Mouse (Mus musculus) left cerebral cortex, postnatal 4 days (tissue): ENCODE results near the gene Tyro3. TPM values are rescaled to one million over a fixed set of nuclear protein-coding genes. Genes with fewer than 3 reads are reported as not detected.
A peak's percentile ranks its signal among the peaks of the same experiment; 100 is the strongest.

Experiments
- DNase-seq: peaks from one replicate; pipeline ENCODE4 v3.0.0-alpha.2; 2022
- intact Hi-C: fragments of 180-260 bp; cut with DNase I; formaldehyde crosslinking; loops from one replicate; pipeline ENCODE4 v1.15.1; 2025
- total RNA-seq, 2 experiments: library from RNA; stranded (reverse); gene quantifications; 2 replicates each; pipeline ENCODE4 v1.2.3; 2021

The Tyro3 gene
- total RNA-seq = 10 to 100 TPM; 40.9 to 50.9 TPM

GRCm38 (mm10) chr2:119797279-119797783 is at the start of gene Tyro3:
Tyro3 (plus strand) TSS chr2:119797733.
- no peak for DNase-seq
- intact Hi-C loops = loop anchor here (10.0 kb wide), 1 partner anchor 117 kb away; no protein-coding TSS in a partner anchor

- intact Hi-C loops = no loop called here
- DNase-seq = no peak
These were observed 48.3 kb upstream of the Tyro3 start for GRCm38 (mm10) chr2:119749260-119749659.

GRCm38 (mm10) chr2:119757601-119758100 is 39.9 kb upstream of the Tyro3 start:
- no peak for DNase-seq
- intact Hi-C loops = no loop called here

GRCm38 (mm10) chr2:119758101-119758843 is 39.3 kb upstream of the Tyro3 start:
- intact Hi-C loops = no loop called here
- no peak for DNase-seq

DNA sequence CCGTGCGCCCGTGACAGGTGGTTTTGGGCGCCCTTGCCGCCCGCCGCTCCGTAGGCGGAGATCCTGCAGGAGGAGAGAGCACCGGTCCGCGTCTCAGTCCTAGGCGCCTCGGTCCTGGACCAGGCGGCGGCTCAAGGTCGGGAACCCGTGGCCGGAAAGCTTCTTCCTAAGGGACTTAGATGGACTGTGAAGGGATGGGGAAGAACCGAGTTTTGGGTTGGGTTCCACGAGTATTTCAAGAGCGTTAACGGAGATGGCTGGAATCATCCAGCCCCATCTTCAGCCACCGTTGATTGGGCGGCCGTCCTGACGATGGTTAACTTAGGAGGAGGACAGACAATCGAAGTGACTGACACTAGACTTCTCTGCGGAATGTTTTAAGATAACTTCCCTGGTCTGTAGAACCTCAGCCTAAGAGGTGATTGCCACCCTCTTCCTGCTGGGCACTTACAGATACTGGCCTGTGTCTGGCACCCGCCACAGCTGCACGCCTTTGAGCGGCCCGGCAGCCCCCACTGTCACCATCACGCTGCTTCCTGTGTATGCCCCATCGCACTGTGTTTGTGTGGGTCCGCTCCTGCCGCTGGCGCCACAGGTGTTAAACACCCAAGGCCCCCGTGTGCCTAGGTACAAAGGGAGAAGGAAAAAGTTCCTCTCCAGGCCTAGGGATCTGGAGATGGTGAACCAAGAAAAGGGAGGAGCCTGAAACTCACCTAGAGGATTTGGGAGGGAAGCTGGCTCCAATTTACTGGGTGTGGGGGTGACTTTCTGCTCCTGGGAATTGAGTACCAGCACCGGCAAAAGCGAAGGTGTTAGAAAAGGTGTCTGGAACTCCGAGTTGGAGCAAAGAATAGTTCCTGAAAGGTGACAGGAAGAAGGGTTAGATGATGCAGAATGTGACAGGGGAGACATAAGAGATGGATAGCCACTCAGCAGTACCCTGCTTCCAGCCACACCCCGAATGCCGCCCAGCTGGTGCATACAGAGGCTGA is 38.4 kb upstream of the Tyro3 start:
- DNase-seq = no peak
- intact Hi-C loops = no loop called here

GRCm38 (mm10) chr2:119760251-119760650 is 37.3 kb upstream of the Tyro3 start, which contains the start of gene Ltk:
Ltk (minus strand) TSS chr2:119760431.
- intact Hi-C loops = no loop called here
- DNase-seq = no peak

DNA sequence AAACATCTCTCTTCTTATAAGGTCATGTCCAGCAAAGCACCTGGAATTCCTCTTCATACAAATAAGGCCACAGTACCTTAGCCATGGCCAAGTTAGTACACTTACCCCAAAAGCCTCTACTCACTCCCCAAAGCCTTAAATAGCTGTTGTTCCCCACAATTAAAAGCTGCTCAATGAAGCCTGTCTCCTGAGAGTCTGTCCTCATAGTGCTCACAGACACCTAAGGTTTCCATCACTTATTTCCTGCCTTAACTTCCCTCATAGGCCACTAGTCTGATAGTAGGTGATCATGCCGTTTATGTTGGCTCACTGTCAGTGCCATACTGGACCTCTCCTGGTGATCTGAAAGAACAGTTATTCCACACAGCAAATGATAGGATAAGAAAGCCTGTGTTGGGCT is 35.3 kb upstream of the Tyro3 start:
- intact Hi-C loops = no loop called here
- DNase-seq = no peak

DNA sequence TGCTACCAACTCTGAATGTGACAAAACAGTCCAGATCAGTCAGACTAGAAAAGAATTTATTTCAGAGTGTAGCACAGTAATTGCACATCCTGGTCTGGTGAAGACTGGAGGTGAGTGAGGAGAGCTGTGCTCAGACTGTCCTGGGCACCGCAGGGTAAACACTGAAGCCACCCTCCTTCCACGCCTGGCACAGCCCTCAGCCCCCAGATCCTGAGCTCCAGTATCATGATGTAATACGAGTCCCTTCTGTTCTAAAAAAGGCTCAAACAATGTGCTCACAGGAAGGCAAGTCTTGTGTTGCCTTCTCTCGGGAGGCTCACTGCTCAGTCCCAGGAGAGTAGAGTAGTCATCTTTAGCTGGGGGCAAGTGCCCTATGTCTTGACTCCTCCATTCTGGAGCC is 33.6 kb upstream of the Tyro3 start:
- no peak for DNase-seq
- intact Hi-C loops = no loop called here

DNA sequence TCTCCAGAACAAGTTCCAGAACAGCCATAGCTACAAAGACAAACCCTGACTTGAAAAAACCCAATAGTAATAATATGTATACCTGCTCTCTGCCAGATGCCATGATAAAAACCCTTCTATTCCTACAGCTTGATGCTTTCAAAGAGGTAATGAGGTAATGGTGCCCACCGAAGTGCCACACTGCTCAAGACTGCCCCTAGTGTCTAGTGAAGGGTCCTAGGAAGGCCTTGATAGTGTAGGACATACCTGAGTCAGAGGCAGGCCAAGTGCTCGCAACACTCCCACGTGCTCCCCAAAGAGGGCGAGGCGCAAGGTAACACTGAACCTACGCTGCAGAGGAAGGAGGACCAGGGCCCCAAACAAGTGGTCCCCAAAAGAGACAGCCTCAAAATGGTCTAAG is 30.3 kb upstream of the Tyro3 start:
- no peak for DNase-seq
- intact Hi-C loops = no loop called here

- intact Hi-C loops = no loop called here
- DNase-seq = peak; percentile 87
These were observed 10.2 kb upstream of the Tyro3 start, which contains the start of gene Rpap1 for GRCm38 (mm10) chr2:119787206-119787883. Rpap1 (minus strand) TSS chr2:119787537.

GRCm38 (mm10) chr2:119789996-119790395 is 7.5 kb upstream of the Tyro3 start:
- intact Hi-C loops = loop anchor here (10.0 kb wide), 1 partner anchor 125 kb away; no protein-coding TSS in a partner anchor
- DNase-seq = no peak

GRCm38 (mm10) chr2:119798246-119798927 is 854 bp downstream of the Tyro3 start:
- peak; percentile 86 for DNase-seq
- intact Hi-C loops = loop anchor here (10.0 kb wide), 1 partner anchor 116 kb away; no protein-coding TSS in a partner anchor

GRCm38 (mm10) chr2:119799181-119799960 is 1.8 kb downstream of the Tyro3 start:
- intact Hi-C loops = loop anchor here (10.0 kb wide), 1 partner anchor 115 kb away; no protein-coding TSS in a partner anchor
- peak; percentile 62 for DNase-seq

DNA sequence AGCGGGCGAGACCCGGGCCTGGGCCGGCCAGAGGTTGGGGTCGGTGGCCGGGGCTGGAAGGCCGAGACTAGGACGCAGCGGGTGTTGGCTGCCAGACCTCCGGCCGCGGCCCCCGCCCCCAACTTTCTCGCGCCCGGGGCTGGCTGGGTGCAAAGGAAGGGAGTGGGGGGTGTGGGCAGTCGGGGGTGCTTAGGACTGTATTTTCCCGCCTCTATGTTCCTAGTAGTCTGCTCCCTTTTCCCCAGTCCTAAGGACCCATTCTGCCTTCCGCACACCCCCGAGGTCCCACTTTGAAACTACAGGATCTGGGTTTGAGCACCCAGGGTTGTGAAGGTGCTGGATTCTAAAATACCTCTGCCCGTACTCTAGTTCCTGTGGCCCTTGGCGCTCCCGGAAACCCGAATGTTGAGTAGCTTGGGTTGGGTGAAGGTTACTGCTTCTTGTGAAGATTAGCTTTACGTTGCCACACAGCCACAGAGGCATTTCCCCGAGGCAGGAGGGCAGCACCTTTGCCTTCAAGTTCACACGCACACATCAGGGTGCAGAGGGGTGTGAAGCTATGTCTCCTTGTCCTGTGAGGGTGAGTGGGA is 2.5 kb downstream of the Tyro3 start:
- intact Hi-C loops = loop anchor here (10.0 kb wide), 1 partner anchor 115 kb away; no protein-coding TSS in a partner anchor
- no peak for DNase-seq

DNA sequence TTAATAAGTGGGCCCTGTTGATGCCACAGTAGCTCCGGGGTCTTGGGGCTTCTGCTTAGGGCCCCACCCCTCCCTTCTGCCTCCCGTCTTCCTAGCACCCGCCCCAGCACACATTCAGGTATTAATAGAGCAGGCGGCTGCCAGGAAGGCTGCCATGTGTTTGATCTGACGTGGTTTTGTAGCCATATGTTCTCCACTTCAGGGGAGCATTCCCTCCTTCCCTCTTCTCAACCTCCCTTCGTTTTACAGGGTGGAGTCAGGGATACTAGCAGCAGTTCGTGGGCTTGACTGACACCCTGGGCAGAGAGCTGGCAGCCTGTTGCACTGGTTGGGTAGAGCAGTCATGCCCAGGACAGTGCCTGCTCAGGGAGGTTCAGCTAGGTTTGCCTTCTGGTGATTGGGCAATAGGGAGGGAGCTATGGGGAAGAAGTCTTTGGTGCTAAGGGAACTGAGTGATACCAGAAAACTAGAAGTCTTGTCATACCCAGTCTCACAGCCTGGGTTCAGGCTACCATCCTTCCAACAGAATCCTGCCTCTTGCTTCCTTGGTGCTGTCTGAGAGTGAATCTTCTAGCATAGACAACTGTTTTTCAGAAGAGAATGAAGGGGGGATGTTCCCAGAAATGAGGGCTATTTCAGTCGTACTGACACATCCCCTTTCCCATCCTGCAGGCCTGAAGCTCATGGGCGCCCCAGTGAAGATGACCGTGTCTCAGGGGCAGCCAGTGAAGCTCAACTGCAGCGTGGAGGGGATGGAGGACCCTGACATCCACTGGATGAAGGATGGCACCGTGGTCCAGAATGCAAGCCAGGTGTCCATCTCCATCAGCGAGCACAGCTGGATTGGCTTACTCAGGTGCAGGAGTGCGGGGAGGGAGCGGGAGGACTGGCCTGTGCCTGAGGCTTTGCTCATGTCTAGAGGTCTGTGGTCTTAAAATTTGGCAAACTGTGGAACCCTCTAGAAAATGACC is 3.6 kb downstream of the Tyro3 start:
- no peak for DNase-seq
- intact Hi-C loops = no loop called here

DNA sequence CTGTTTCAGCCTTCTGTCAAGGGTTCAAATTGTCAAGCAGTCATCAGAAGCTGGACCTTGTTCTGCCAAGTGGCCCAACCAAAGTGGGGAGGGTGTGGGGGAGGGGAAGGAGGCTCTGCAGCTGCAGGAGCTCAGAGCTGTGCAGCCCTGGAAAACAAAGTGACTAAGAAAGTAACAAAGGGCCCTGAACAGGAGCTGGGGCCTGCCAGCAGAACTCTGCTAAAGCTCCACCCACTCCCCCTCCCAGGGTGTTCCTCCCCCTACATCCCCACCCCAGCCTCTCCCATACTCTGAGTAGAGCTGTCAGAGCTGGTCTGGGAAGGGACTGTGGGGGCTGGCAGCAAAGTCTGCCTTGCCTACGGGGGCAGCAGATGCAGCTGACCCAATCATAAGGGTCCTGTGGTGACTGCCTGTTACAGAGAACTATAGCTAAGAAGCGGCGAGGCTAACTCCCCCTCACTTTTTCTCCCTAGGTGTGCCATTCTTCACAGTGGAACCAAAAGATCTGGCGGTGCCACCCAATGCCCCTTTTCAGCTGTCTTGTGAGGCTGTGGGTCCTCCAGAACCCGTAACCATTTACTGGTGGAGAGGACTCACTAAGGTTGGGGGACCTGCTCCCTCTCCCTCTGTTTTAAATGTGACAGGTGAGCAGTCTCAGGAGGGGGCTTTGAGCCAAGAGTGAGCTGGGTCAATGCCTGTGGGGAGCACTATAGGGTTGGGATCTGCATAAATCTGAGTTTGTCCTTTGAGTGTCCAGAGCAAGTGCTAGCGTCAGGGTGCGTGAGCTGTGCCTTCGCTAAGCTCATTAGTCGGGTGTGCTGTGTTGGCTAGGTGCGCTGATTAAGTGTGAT is 5.5 kb downstream of the Tyro3 start:
- peak; percentile 41 for DNase-seq
- intact Hi-C loops = no loop called here
